Mouse (Mus musculus) cerebellum, postnatal 25 days (tissue): ENCODE results near the gene Gm6370.
"Not testable (repeated sequence)": the region's sequence is repeated elsewhere in the genome, so short reads cannot be mapped to it uniquely, and the experiment has no call there.

Source experiments
- DNase-seq, 2 experiments: peaks; one replicate each; pipeline ENCODE4 v3.0.0; 2021; ENCODE audit warnings: mixed read lengths in 2 of 2

Gene Gm6370

GRCm38 (mm10) chr5:146491063-146491462 lies at the start of gene Gm6370:
Gene Gm6370 (plus strand): TSS chr5:146491363.
- not testable (repeated sequence) for DNase-seq

DNA sequence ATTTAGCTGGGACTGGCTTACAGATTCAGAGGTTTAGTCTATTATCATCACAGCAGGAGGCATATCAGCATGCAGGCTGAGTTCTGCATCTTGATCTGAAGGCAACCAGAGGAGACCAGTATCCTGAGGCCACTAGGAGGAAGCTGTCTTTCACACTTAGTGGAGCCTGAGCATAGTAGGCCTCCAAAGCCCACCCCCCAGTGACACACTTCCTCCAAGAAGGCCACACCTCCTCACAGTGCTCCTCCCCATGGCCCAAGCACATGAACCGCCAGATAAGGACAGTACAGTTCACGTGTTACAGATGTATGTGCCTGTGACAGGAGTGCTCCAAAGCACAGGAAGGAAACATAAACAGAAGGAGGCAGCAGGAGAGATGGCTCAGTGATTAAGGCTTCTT lies 48.4 kb upstream of the Gm6370 start:
- DNase-seq, result no peak

GRCm38 (mm10) chr5:146446633-146447032 lies 44.5 kb upstream of the Gm6370 start:
- no peak for DNase-seq

- DNase-seq, result no peak
Observed at GRCm38 (mm10) chr5:146451592-146452254, 39.4 kb upstream of the Gm6370 start.

DNA sequence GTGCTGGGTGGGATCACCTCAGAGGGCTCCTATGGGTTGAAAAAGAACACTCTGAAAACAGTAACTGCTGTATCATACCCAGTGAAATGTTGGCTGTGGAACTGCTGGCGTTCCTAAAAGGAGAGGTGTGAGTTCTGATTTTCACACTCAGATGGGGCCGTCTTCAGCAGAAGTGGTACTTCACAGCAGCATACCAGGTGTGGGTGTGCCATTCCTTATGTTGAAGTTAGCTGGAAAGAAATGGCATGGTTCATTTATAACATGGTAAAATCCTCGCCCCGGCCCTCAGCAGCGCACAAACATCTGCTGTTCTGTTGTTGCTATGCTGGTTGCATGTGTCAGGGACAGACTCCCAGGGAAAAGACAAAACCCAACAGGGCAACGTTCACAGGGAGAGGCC lies 37.6 kb upstream of the Gm6370 start:
- no peak for DNase-seq

- no peak for DNase-seq
Observed at GRCm38 (mm10) chr5:146461612-146462011, 29.6 kb upstream of the Gm6370 start.

DNA sequence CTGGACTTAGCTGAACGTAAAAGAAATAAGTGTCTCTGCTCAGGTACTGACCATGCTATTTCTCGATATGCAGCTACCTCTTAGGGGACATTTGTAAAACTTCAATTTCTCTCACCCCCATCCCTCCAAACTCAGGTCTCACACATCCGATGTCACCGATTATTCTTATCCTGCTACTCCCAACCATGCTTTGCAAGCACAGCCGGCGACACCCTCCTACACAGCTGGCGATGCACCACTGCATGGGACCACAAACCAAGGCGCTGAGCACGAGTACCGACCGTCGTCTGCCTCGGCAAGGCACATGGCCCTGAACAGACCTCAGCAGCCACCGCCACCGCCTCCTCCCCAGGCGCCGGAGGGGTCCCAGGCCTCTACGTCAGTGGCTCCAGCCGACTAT lies 24.5 kb upstream of the Gm6370 start:
- no peak for DNase-seq

DNA sequence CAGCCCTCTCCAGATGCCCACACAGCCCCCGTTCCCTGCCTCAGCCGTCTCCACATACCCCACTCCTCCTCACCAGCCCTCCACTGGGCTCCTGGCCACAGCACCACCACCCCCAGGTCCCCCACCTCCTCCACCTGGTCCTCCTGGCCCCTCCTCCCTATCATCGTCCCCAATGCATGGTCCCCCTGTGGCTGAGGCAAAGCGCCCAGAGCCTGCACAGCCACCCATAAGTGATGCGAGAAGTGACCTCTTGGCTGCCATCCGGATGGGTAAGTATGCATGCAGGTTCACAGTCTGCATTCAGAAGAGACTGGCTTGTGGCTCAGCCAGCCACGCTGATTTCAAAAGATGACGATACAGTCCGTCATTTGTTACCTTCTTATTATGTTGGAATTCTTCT lies 22.9 kb upstream of the Gm6370 start:
- DNase-seq, result peak in 1 of 2 experiments; percentile 33

DNA sequence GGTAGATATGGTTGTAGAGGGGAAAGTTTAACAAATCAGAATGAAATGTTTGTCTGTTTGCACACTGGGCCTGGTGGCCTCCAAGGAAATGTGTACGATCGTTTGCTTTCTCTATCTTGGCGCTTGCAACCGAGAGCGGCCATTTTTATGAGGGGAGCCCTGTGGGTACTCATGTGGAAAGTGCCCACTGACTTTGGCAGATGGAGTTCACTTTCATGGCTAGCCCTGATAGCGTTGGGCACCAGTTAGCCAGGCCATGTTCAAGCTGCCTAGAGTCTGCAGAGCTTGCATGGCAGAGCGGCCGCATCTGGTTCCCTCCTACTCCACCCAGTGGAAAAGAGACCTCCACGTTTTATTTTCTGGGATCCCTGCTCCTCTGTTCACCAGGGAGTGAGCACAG lies 20.3 kb upstream of the Gm6370 start:
- no peak for DNase-seq

GRCm38 (mm10) chr5:146471311-146471710 lies 19.9 kb upstream of the Gm6370 start:
- no peak for DNase-seq

GRCm38 (mm10) chr5:146471821-146472220 lies 19.3 kb upstream of the Gm6370 start:
- DNase-seq, result no peak

GRCm38 (mm10) chr5:146479564-146479963 lies 11.6 kb upstream of the Gm6370 start:
- peak; percentile 61 to 75 for DNase-seq

- not testable (repeated sequence) for DNase-seq
Observed at GRCm38 (mm10) chr5:146481665-146482064, 9.5 kb upstream of the Gm6370 start, which contains the start of gene Gm6408. Gene Gm6408 (plus strand): TSS chr5:146481965.

DNA sequence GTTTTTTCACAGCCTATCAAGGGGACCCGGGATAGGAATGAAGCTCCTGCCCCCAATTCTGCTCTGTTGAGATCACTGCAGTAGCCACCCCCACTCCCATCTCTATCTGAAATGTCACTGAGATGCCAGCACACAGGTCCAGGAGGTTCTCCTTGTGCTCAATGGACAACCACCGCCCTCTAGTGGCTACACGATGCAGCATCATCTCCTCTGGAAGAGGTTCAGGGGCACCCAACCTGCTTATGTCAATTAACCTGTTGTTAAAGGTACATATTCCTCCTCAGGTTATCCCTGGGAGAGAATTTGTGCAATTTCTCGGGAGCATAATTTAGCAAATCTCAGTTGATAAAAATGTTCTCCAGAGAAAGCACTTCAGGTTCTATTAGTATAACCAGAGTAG lies 2.2 kb upstream of the Gm6370 start:
- DNase-seq, result peak; percentile 56 to 70

DNA sequence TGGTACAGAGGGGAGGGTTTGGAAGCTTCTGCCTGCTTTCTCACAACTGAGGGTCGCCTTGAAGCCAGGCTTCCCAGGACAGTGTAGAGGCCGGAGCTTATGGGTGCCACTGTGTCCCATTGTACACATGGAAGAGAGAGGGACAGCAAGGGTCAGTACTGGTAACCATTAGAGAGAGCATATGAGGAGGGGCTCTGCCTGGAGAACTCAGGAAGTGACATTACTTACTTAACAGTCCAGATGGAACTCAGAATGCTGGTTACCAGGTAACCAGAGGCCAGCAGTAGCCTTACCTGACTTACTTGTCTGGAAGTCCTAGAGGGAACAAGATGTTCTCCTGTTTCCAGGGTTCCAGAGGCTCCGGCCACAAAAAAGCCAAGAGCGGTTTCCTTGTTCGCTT lies 10.9 kb downstream of the Gm6370 start, which contains the start of gene 4930449I24Rik:
Gene 4930449I24Rik (plus strand): TSS at position 301 of the 400 bp plus-strand sequence.
- DNase-seq, result not testable (repeated sequence)

DNA sequence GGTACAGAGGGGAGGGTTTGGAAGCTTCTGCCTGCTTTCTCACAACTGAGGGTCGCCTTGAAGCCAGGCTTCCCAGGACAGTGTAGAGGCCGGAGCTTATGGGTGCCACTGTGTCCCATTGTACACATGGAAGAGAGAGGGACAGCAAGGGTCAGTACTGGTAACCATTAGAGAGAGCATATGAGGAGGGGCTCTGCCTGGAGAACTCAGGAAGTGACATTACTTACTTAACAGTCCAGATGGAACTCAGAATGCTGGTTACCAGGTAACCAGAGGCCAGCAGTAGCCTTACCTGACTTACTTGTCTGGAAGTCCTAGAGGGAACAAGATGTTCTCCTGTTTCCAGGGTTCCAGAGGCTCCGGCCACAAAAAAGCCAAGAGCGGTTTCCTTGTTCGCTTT lies 22.7 kb downstream of the Gm6370 start, which contains the start of gene Gm3402:
Gene Gm3402 (plus strand): TSS at position 301 of the 400 bp plus-strand sequence.
- not testable (repeated sequence) for DNase-seq

GRCm38 (mm10) chr5:146525501-146525900 lies 34.3 kb downstream of the Gm6370 start, which contains the start of gene Gm3404:
Gene Gm3404 (plus strand): TSS chr5:146525801.
- not testable (repeated sequence) for DNase-seq

- not testable (repeated sequence) for DNase-seq
Observed at GRCm38 (mm10) chr5:146537347-146537746, 46.2 kb downstream of the Gm6370 start, which contains the start of gene Gm3409. Gene Gm3409 (plus strand): TSS chr5:146537647.
